Mouse (Mus musculus): Measurements from ENCODE around the gene Opa1. TPM values are rescaled to one million over a fixed set of nuclear protein-coding genes. Genes with fewer than 3 reads are reported as not detected.

The Opa1 gene
- polyA plus RNA-seq, 2 experiments from 2014 or later = 22.2 to 22.4 TPM

- no peak for ATAC-seq
Observed at GRCm38 (mm10) chr16:29693025-29693682, 114.0 kb downstream of the Opa1 start.

- no peak for ATAC-seq
Observed at GRCm38 (mm10) chr16:29693791-29694419, 114.8 kb downstream of the Opa1 start.

- ATAC-seq = no peak
Observed at GRCm38 (mm10) chr16:29694420-29694959, 115.4 kb downstream of the Opa1 start.

Other genes starting within 250 kb of the Opa1 start
- gene Atp13a5, start 200.6 kb upstream of the Opa1 start, polyA plus RNA-seq (2017; shearing (Covaris generic)) = under 1 TPM in 1 of 2 experiments, not detected in 1; 0.12 TPM
- gene Atp13a4, start 34.5 kb upstream of the Opa1 start, polyA plus RNA-seq (2017; shearing (Covaris generic)) = not detected